Mouse (Mus musculus) stomach, embryonic 16.5 days (tissue): ENCODE results near the gene Top3b. TPM values are rescaled to one million over a fixed set of nuclear protein-coding genes. Genes with fewer than 3 reads are reported as not detected.

Experiments used
- ATAC-seq: fragments of 200-750 bp; cut with Nextera tagmentation; 2 replicates; pipeline ENCODE4 v1.8.0; 2017; ENCODE audit warnings: moderate number of reproducible peaks, moderate TSS enrichment; ENCODE audit not compliant: insufficient read depth, low FRiP score
- H3K27ac ChIP-seq: fragments of 300-500 bp; sonication (generic); 2 replicates; pipeline ENCODE4 v1.5.1; 2014; ENCODE audit warnings: low read length
- H3K27me3 ChIP-seq: fragments of 300-500 bp; sonication (generic); 2 replicates; pipeline ENCODE4 v1.6.1; 2014; ENCODE audit warnings: low read length, control low read depth, mixed read lengths; ENCODE audit not compliant: control insufficient read depth, insufficient read depth
- H3K36me3 ChIP-seq: fragments of 300-500 bp; sonication (generic); 2 replicates; pipeline ENCODE4 v1.6.1; 2014; ENCODE audit warnings: low read length; ENCODE audit not compliant: control insufficient read depth, insufficient read depth
- H3K4me1 ChIP-seq: fragments of 300-500 bp; sonication (generic); 2 replicates; pipeline ENCODE4 v1.6.1; 2014; ENCODE audit warnings: low read length, control low read depth, mixed read lengths; ENCODE audit not compliant: control insufficient read depth, insufficient read depth
- H3K4me2 ChIP-seq: fragments of 300-500 bp; sonication (generic); 2 replicates; pipeline ENCODE4 v1.6.1; 2014; ENCODE audit warnings: low read depth, low read length, mixed read lengths
- H3K4me3 ChIP-seq: fragments of 300-500 bp; sonication (generic); replicated peaks from 2 replicates; pipeline ENCODE4 v1.5.1; 2014; ENCODE audit warnings: mild to moderate bottlenecking, low read length
- H3K9ac ChIP-seq: fragments of 300-500 bp; sonication (generic); 2 replicates; pipeline ENCODE4 v1.6.1; 2014; ENCODE audit warnings: low read length
- H3K9me3 ChIP-seq: fragments of 300-500 bp; sonication (generic); replicated peaks from 2 replicates; pipeline ENCODE4 v1.6.1; 2016; ENCODE audit warnings: low read length, control low read depth; ENCODE audit not compliant: control insufficient read depth
- WGBS: fragments of 180-500 bp; shearing (Covaris S2); extraction: QIAGEN DNeasy Blood & Tissue Kit; methylation state at CpG from one replicate; pipeline ENCODE4 v1.1.7; 2014; 5-methylcytosine and 5-hydroxymethylcytosine counted together
- polyA plus RNA-seq: library from polyadenylated mRNA; unstranded; fragments of >200 nt; fragmentation: Nextera tagmentation; extraction: Ambion mirVana; gene quantifications from 2 replicates; pipeline ENCODE4 v1.2.1, GENCODE M21; 2015

Gene Top3b
- polyA plus RNA-seq: 51.4 and 53.8 TPM in 2 replicates

GRCm38 (mm10) chr16:16870617-16871331, at the start of gene Top3b, which contains the start of gene Vpreb1:
Gene Top3b, plus strand, starts transcription at chr16:16870736.
Gene Vpreb1, minus strand, starts transcription at chr16:16870843.
- H3K27me3 ChIP-seq: no peaks in the 10 kb centered on the region
- peak within 1 kb of the TSS; percentile 95 for H3K27ac ChIP-seq
- peaks cover 5% of the 10 kb centered on the region; the same call in 1 of the 2 replicates for H3K4me1 ChIP-seq
- peak within 1 kb of the TSS; percentile 63 for H3K4me3 ChIP-seq
- peak; percentile 98 for ATAC-seq
- peak within 1 kb of the TSS; percentile 61 for H3K4me2 ChIP-seq
- H3K36me3 ChIP-seq: peaks cover 2% of the 10 kb centered on the region
- 0 out of 2 replicates have a peak, but pooled peaks cover 1% of the 10 kb centered on the region for H3K9me3 ChIP-seq
- under 1% methylated on average over 48 of the region's 49 CpGs for WGBS
- H3K9ac ChIP-seq: peak within 1 kb of the TSS; percentile 81

DNA sequence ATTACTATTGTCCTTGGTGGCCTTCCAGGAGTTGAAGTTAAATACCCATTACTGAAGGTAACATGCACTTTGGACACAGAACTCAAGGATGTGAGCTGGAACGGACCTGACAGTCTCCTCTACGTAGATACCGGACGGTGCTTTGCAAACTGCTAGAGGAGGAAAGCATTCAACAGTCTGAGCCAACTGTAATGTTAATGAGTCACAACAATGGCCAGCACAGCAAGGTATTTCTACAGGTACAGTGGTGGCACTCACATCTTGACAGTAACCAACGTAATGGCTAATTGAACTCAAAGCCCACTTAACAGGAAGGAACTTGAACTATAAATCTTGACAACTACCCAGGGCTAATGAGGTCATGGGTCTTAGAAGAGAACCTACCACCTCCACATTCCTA, 45.1 kb upstream of the Top3b start:
- ATAC-seq: no peak
- Histone ChIP-seq H3K36me3 (no peaks in the 10 kb centered on the region), H3K9ac (no peak overlapping the region), H3K4me1 (no peaks in the 10 kb centered on the region), H3K27ac (no peak overlapping the region), H3K27me3 (no peaks in the 10 kb centered on the region), H3K4me3 (no peak overlapping the region), H3K4me2 (no peak overlapping the region), H3K9me3 (no peaks in the 10 kb centered on the region)
- WGBS: 54% methylated on average over 5 of the region's 5 CpGs

GRCm38 (mm10) chr16:16826223-16826622, 44.3 kb upstream of the Top3b start:
- 86% methylated on average over 2 of the region's 2 CpGs for WGBS
- no peak overlapping the region for H3K4me2 ChIP-seq
- no peaks in the 10 kb centered on the region for H3K9me3 ChIP-seq
- no peak for ATAC-seq
- no peak overlapping the region for H3K9ac ChIP-seq
- H3K36me3 ChIP-seq: no peaks in the 10 kb centered on the region
- no peaks in the 10 kb centered on the region for H3K27me3 ChIP-seq
- no peaks in the 10 kb centered on the region for H3K4me1 ChIP-seq
- H3K27ac ChIP-seq: no peak overlapping the region
- no peak overlapping the region for H3K4me3 ChIP-seq

DNA sequence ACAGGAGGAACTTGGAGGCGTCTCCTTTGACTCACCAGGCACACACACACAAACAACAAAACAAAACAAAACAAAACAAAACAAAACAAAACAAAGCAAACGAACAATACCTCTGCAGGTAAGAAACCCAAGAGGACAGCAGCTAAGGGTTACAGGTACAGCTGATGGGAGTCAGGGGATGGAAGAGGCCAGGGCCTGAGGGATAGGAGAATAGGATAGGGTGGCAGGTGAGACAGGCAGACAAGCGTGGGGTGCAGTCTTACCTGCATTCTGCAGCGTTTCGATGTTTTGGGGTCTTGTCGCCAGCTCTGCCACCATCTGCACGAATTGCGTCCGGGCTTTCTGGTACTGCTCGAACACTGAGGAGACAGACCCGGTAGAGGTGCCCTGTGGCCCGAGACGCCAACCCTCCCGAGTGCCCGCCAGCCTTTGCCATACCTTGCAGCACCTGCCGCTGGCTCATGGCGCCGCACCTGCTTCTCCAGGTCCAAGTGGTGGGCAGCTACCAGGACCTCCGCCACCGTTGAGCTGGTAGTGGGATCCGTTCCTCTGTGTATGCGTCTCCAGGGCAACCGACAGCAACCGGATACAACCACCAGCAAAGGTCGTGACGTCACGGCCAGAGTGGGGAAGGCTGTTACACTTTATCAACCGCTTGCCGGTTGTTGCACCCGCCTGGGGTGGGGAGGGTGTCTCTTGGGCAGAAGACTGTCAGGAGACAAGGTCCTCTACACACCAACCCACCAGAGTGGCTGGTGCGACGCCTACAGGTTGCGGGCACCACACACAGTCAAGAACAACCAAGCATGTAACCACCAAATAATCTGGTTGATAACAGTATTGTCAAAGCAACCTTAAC, 41.5 kb upstream of the Top3b start, which contains the start of gene Spag6l:
TSS of gene Spag6l (minus strand) at position 700 of the 859 bp plus-strand sequence.
- Histone ChIP-seq H3K9me3 (no peaks in the 10 kb centered on the region), H3K4me3 (peak within 1 kb of the TSS; percentile 50), H3K27me3 (no peaks in the 10 kb centered on the region), H3K9ac (peak within 1 kb of the TSS; percentile 55), H3K36me3 (no peaks in the 10 kb centered on the region), H3K27ac (no peak within 1 kb of the TSS), H3K4me1 (no peaks in the 10 kb centered on the region), H3K4me2 (peak within 1 kb of the TSS; percentile 83)
- peak; percentile 50; the same call in 1 of the 2 replicates for ATAC-seq
- 8% methylated on average over 33 of the region's 33 CpGs for WGBS

GRCm38 (mm10) chr16:16829671-16830070, 40.9 kb upstream of the Top3b start:
- H3K9me3 ChIP-seq: no peaks in the 10 kb centered on the region
- H3K36me3 ChIP-seq: no peaks in the 10 kb centered on the region
- no peaks in the 10 kb centered on the region for H3K4me1 ChIP-seq
- H3K4me2 ChIP-seq: no peak overlapping the region; the same call in 1 of the 2 replicates
- no peak overlapping the region for H3K27ac ChIP-seq
- WGBS: 83% methylated on average over 3 of the region's 3 CpGs
- no peak overlapping the region for H3K9ac ChIP-seq
- H3K27me3 ChIP-seq: no peaks in the 10 kb centered on the region
- no peak overlapping the region for H3K4me3 ChIP-seq
- no peak for ATAC-seq

DNA sequence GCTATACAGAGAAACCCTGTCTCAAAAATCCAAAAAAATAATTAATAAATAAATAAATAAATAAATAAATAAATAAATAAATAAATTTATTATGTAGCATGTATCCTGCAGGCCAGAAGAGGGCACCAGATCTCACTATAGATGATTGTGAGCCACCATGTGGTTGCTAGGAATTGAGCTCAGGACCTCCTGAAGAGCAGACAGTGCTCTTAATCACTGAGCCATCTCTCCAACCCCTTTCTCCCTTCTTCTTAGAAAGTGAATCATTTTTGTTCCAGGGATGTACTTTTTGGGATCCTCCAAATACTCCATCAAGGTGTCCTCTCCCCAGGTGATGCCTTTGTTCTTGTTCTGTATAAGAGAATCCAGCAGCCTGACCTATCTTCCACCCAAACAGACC, 21.3 kb upstream of the Top3b start:
- no peak for ATAC-seq
- H3K9ac ChIP-seq: no peak overlapping the region
- H3K9me3 ChIP-seq: no peaks in the 10 kb centered on the region
- no peaks in the 10 kb centered on the region for H3K4me1 ChIP-seq
- H3K27me3 ChIP-seq: no peaks in the 10 kb centered on the region
- no peak overlapping the region for H3K27ac ChIP-seq
- H3K36me3 ChIP-seq: no peaks in the 10 kb centered on the region
- no peak overlapping the region for H3K4me2 ChIP-seq
- no peak overlapping the region for H3K4me3 ChIP-seq

- no peak overlapping the region for H3K4me3 ChIP-seq
- no peaks in the 10 kb centered on the region for H3K4me1 ChIP-seq
- WGBS: 80% methylated on average over 3 of the region's 3 CpGs
- no peak for ATAC-seq
- no peak overlapping the region for H3K4me2 ChIP-seq
- H3K36me3 ChIP-seq: no peaks in the 10 kb centered on the region
- H3K27me3 ChIP-seq: no peaks in the 10 kb centered on the region
- H3K9me3 ChIP-seq: no peaks in the 10 kb centered on the region
- H3K9ac ChIP-seq: no peak overlapping the region
- H3K27ac ChIP-seq: no peak overlapping the region
These were observed 18.1 kb upstream of the Top3b start for GRCm38 (mm10) chr16:16852411-16852810.

DNA sequence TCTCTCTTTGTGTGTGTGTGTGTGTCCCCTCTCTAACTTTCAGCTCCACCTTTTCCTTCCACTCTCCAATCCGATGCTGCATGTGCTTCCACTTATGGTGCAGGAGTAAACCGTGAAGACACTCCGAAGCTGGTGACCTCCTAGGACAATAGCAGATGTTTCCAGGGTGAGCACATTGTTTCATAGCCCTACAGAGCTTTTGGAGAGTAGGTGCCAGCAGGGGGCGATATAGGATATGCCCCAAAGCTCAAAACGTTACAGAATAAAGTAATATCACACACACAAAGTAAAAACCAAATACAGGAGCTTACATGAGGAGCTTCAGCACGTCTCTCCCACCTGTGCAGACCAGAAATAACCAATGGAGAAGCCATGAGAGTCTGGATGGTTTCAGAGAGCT, 15.7 kb upstream of the Top3b start:
- no peak for ATAC-seq
- no peaks in the 10 kb centered on the region for H3K4me1 ChIP-seq
- no peak overlapping the region for H3K27ac ChIP-seq
- no peak overlapping the region for H3K4me3 ChIP-seq
- no peaks in the 10 kb centered on the region for H3K36me3 ChIP-seq
- no peaks in the 10 kb centered on the region for H3K9me3 ChIP-seq
- WGBS: 24% methylated on average over 6 of the region's 6 CpGs
- no peak overlapping the region for H3K9ac ChIP-seq
- no peaks in the 10 kb centered on the region for H3K27me3 ChIP-seq
- no peak overlapping the region for H3K4me2 ChIP-seq

- Histone ChIP-seq H3K4me3 (no peak overlapping the region), H3K27ac (no peak overlapping the region), H3K4me1 (no peaks in the 10 kb centered on the region), H3K9me3 (no peaks in the 10 kb centered on the region), H3K9ac (no peak overlapping the region), H3K27me3 (no peaks in the 10 kb centered on the region), H3K36me3 (no peaks in the 10 kb centered on the region), H3K4me2 (no peak overlapping the region)
- no peak for ATAC-seq
- 88% methylated on average over 1 of the region's 1 CpGs for WGBS
These were observed 15.0 kb upstream of the Top3b start for GRCm38 (mm10) chr16:16855541-16855940.
